Mouse (Mus musculus) liver, adult 2 months (tissue): ENCODE results near the gene Mab21l1.

Experiments used
- CTCF ChIP-seq: fragments of 200-500 bp; IDR thresholded peaks from 2 replicates; pipeline ENCODE4 v1.5.1; 2011; ENCODE audit warnings: low read depth, low read length, control low read depth
- POLR2A ChIP-seq: fragments of 200-500 bp; IDR thresholded peaks from 2 replicates; pipeline ENCODE4 v1.6.1; 2011; ENCODE audit warnings: low read length, control low read depth; ENCODE audit not compliant: insufficient read depth; ENCODE audit errors: extremely low read depth

- TF ChIP-seq CTCF (no peak), POLR2A (no peak)
Observed at GRCm38 (mm10) chr3:55794768-55795167, 12.5 kb downstream of the Mab21l1 start.
